Mouse (Mus musculus): ENCODE data around the gene Tbc1d9. TPM values are rescaled to one million over a fixed set of nuclear protein-coding genes. Genes with fewer than 3 reads are reported as not detected.
A peak's percentile ranks its signal among the peaks of the same experiment; 100 is the strongest.

The Tbc1d9 gene
- total RNA-seq (2021): 1 to 10 TPM; 4.5 to 5.2 TPM

GRCm38 (mm10) chr8:83165235-83165930, at the start of gene Tbc1d9:
Tbc1d9 (plus strand) TSS chr8:83165352.
- intact Hi-C loops (cut with DNase I): loop anchor here (1.0 to 5.0 kb wide), 2 partner anchors 167 to 277 kb away; partner anchors contain the start of gene Elmod2
- peak; percentile 70 to 75 for DNase-seq

GRCm38 (mm10) chr8:83135086-83135485, 30.1 kb upstream of the Tbc1d9 start:
- intact Hi-C loops (cut with DNase I): no loop called here
- DNase-seq: peak in 1 of 2 experiments; percentile 20

- DNase-seq: peak in 1 of 2 experiments; percentile 28
- intact Hi-C loops (cut with DNase I): no loop called here
Observed at GRCm38 (mm10) chr8:83140068-83140467, 25.1 kb upstream of the Tbc1d9 start.

GRCm38 (mm10) chr8:83140701-83141111, 24.4 kb upstream of the Tbc1d9 start:
- intact Hi-C loops (cut with DNase I): no loop called here
- peak in 1 of 2 experiments; percentile 22 for DNase-seq

- intact Hi-C loops (cut with DNase I): no loop called here
- DNase-seq: no peak
Observed at GRCm38 (mm10) chr8:83141358-83141757, 23.8 kb upstream of the Tbc1d9 start.

GRCm38 (mm10) chr8:83144601-83145000, 20.6 kb upstream of the Tbc1d9 start:
- intact Hi-C loops (cut with DNase I): no loop called here
- no peak for DNase-seq

GRCm38 (mm10) chr8:83145421-83145820, 19.7 kb upstream of the Tbc1d9 start:
- no peak for DNase-seq
- intact Hi-C loops (cut with DNase I): no loop called here

GRCm38 (mm10) chr8:83149124-83149523, 16.0 kb upstream of the Tbc1d9 start:
- intact Hi-C loops (cut with DNase I): no loop called here
- DNase-seq: no peak

GRCm38 (mm10) chr8:83152055-83152454, 13.1 kb upstream of the Tbc1d9 start:
- DNase-seq: no peak
- intact Hi-C loops (cut with DNase I): no loop called here

GRCm38 (mm10) chr8:83152470-83152869, 12.7 kb upstream of the Tbc1d9 start:
- intact Hi-C loops (cut with DNase I): no loop called here
- no peak for DNase-seq

- intact Hi-C loops (cut with DNase I): no loop called here
- DNase-seq: no peak
Observed at GRCm38 (mm10) chr8:83155110-83155509, 10.0 kb upstream of the Tbc1d9 start.

GRCm38 (mm10) chr8:83158971-83159370, 6.2 kb upstream of the Tbc1d9 start:
- intact Hi-C loops (cut with DNase I): no loop called here
- DNase-seq: no peak

GRCm38 (mm10) chr8:83159615-83160014, 5.5 kb upstream of the Tbc1d9 start:
- intact Hi-C loops (cut with DNase I): no loop called here
- DNase-seq: no peak

GRCm38 (mm10) chr8:83160613-83161012, 4.5 kb upstream of the Tbc1d9 start:
- DNase-seq: no peak
- intact Hi-C loops (cut with DNase I): no loop called here

GRCm38 (mm10) chr8:83165931-83166867, 1.0 kb downstream of the Tbc1d9 start, which contains the start of gene Gm10645:
Gm10645 (minus strand) TSS chr8:83166170.
- intact Hi-C loops (cut with DNase I): loop anchor here (1.0 to 5.0 kb wide), 2 partner anchors 166 to 276 kb away; partner anchors contain the start of gene Elmod2
- DNase-seq: peak; percentile 48 to 62

GRCm38 (mm10) chr8:83167932-83168331, 2.8 kb downstream of the Tbc1d9 start:
- intact Hi-C loops (cut with DNase I): loop anchor here (5.0 kb wide), 1 partner anchor 274 kb away; no protein-coding TSS in a partner anchor
- DNase-seq: no peak

- intact Hi-C loops (cut with DNase I): loop anchor here (5.0 kb wide), 1 partner anchor 273 kb away; no protein-coding TSS in a partner anchor
- no peak for DNase-seq
Observed at GRCm38 (mm10) chr8:83169127-83169526, 4.0 kb downstream of the Tbc1d9 start.

GRCm38 (mm10) chr8:83169709-83170108, 4.6 kb downstream of the Tbc1d9 start:
- DNase-seq: peak in 1 of 2 experiments; percentile 16
- intact Hi-C loops (cut with DNase I): loop anchor here (5.0 kb wide), 1 partner anchor 273 kb away; no protein-coding TSS in a partner anchor

GRCm38 (mm10) chr8:83170894-83171293, 5.7 kb downstream of the Tbc1d9 start:
- intact Hi-C loops (cut with DNase I): no loop called here
- no peak for DNase-seq

- intact Hi-C loops (cut with DNase I): loop anchor here (2.0 kb wide), 1 partner anchor 75 kb away; no protein-coding TSS in a partner anchor
- no peak for DNase-seq
Observed at GRCm38 (mm10) chr8:83175680-83176079, 10.5 kb downstream of the Tbc1d9 start.

GRCm38 (mm10) chr8:83176785-83177184, 11.6 kb downstream of the Tbc1d9 start:
- intact Hi-C loops (cut with DNase I): loop anchor here (2.0 kb wide), 1 partner anchor 76 kb away; no protein-coding TSS in a partner anchor
- DNase-seq: no peak
